Mouse (Mus musculus): Measurements from ENCODE around the gene Olfr692. TPM values are rescaled to one million over a fixed set of nuclear protein-coding genes. Genes with fewer than 3 reads are reported as not detected.

Gene Olfr692
- total RNA-seq (2023) = not detected

DNA sequence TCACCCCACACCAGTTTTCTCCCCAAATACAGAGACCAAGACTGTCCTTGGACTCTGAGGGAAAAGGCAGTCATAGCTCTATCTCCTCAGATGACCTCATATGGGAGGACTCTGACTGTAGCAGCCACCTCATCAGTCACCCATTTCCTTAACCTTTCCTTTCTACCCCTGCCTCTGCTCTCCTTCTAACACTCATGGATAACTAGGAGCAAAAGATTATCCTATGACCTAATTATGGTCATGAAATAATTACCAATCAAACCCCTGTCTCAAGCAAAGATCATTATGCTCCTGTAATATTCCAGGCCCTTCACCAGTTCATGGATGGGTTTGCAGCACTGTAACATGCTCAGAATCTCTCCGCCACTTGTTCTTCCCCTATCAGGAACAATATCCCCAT is at the start of gene Olfr692:
Olfr692 (plus strand) TSS at position 301 of the 400 bp plus-strand sequence.

DNA sequence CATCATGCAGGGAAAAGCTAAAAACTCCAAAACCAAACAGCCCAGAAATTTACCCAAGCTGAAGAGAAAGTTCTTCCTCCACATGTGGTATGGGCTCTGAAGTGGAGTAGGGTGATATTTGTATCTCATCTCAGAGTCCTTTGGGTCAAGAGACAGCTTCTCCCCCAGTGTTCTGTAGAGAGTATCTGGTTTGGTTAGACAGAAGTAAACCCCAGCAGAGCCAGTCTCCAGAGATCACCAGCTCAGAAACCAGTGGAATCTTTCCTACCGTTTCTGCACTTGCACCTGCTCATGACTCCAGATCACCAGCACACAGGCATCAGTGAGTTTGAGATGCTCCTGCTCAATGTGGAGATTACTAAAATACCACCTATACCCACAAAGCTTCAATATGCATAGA is 34.0 kb upstream of the Olfr692 start, which contains the start of gene Olfr690:
Olfr690 (minus strand) TSS at position 101 of the 400 bp plus-strand sequence.

DNA sequence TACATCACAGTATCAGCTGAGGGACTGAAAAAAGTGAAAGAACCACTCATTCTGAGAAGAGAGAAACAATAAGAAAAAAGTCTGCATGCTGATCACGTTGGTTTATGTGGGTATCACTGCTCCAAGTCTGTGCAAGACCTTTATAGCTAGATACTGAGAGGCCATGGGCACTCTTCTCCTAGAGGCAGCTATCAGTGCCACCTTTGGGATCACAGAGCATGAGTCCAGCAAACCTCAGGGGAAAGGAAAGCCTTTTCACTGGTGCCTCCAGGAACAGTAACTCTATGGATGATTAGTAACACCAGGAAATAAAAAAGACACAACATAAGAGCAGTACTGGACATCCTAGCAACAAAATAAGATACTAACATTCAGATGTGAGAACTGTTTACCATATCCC is 25.9 kb upstream of the Olfr692 start, which contains the start of gene Olfr691:
Olfr691 (minus strand) TSS at position 101 of the 400 bp plus-strand sequence.

DNA sequence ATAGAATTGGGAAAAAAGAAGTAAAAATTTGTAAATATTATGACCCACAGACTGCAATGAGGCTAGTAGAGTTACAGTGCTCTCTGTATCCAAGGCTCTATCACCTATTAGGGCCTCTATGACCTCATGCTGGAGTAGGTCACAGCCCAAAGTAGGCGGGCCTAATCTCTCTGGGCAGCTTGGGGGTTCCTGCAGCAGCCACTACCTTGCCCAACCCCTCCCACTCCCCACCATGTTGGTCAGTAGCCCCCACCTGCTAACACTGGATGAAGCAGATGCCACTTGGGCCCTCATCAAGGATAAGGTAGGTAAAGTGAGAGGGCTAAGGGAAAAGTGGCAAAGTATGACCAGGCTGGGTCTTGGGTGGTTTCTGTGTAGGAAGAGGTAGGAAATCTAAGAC is 6.8 kb downstream of the Olfr692 start, which contains the start of gene Gm5901:
Gm5901 (plus strand) TSS at position 173 of the 400 bp plus-strand sequence.

DNA sequence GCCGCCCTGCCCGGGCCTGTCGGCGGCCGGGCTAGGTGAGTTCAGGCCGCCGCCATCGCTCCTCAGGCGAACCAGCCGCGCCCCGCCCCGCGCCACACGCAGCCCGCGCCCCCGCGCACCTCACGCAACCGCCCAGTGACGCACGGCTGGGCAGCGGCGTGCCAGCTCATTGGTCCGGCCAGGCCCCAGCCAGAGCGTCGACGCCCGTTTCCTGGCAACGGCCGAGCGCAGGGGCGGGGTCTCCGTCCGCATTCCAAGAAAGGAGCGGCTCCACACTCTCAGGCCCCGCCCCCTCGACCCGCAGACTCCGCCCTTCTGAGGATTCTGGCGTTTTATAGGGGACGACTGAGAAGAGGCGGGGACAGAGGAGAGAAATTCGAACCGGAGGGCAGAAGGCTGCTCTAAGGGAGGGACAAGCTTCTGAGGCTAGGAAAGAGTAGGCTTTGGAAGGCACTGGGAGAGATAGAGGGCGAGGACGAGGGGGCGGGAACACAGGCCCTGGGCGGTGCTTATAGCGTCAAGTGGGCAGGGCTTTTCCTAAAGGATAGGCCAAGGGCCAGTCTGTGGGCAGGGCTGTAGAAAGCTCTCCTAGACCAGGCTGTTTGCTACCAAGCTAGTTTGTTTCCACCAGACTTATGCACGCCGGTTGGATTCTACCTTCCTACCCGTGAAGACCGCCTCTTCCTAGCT is 32.0 kb downstream of the Olfr692 start, which contains the start of gene Fam160a2:
Fam160a2 (minus strand) TSS at position 120 of the 690 bp plus-strand sequence.

DNA sequence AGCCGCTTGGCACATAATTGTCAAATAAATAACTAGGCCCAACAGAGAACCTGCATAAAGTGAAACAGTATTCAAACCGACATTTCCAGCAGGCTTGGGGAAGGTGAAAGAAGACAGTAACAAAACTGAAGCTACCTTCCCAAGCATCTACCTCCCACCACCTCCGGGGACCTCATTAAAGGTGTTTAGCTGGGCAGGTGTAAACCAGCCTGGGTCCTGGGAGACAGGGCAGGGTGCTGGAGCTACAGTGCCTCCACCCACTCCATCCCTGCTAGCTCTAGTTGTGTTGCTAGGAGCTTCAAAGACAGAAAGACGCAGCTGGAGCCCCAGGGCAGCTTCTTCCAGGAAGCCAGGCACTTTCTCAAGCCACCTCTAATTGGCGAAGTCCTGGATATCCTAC is 36.2 kb downstream of the Olfr692 start, which contains the start of gene Cnga4:
Cnga4 (plus strand) TSS at position 301 of the 400 bp plus-strand sequence.

Other genes starting within 250 kb of the Olfr692 start
- not detected for gene Olfr683, start 221.2 kb upstream of the Olfr692 start, total RNA-seq (2023)
- not detected for gene Olfr684, start 204.6 kb upstream of the Olfr692 start, total RNA-seq (2023)
- gene Olfr685, start 182.2 kb upstream of the Olfr692 start, total RNA-seq (2023) = not detected
- not detected for gene Olfr686, start 160.7 kb upstream of the Olfr692 start, total RNA-seq (2023)
- not detected for gene Olfr688, start 80.1 kb upstream of the Olfr692 start, total RNA-seq (2023)
- gene Olfr689, start 57.1 kb upstream of the Olfr692 start, total RNA-seq (2023) = not detected
- gene Olfr690, start 34.1 kb upstream of the Olfr692 start, total RNA-seq (2023) = not detected
- not detected for gene Olfr691, start 26.0 kb upstream of the Olfr692 start, total RNA-seq (2023)
- gene Gm5901, start 6.8 kb downstream of the Olfr692 start, total RNA-seq (2023) = not detected
- 31.0 TPM for gene Fam160a2, start 31.8 kb downstream of the Olfr692 start, total RNA-seq (2023)
- gene Cnga4, start 36.3 kb downstream of the Olfr692 start, total RNA-seq (2023) = not detected
- gene Cckbr, start 57.5 kb downstream of the Olfr692 start, total RNA-seq (2023) = not detected
- not detected for gene Cavin3, start 114.1 kb downstream of the Olfr692 start, total RNA-seq (2023)
- 16.9 TPM for gene Smpd1, start 186.1 kb downstream of the Olfr692 start, total RNA-seq (2023)
- 2.1 TPM for gene Apbb1, start 213.4 kb downstream of the Olfr692 start, total RNA-seq (2023)
- gene Hpx, start 231.9 kb downstream of the Olfr692 start, total RNA-seq (2023) = not detected